ENCODE assay signal across 28 mouse cellular contexts in the genomic region with DNA sequence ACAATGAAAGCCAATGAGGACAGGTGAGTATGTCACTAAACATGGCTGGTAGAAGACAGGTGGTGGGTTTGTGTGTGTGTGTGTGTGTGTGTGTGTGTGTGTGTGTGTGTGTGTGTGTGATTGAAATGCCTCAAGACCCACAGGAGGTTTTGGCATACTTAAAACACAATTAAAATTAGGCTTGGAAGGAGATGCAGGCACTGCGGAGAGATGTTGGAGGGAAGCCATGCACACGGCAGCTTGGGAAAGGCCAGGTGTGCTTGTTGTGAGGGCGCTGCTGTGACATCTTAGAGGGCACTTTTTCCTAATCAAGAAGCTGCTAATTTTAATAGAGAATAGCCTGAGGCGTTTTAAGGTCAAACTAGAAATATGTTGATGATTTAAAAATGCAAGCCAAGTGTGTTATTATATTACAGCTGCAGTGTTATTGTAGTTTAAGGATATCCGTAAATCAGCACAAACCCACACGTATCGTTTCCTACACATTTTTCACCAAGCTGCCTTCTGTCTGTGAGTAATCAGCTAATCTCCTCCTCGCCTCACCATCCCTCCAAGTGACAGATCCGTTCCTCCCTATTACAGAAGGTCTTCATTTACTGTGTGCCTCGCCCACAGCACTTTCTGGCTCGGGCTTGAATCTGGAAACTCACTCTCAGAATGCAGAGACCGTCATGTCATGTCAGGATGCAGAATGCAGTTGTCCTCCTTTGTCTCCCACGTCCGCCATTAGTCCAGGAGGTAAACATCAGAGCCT.
A peak's percentile ranks its signal among the peaks of the same experiment; 100 is the strongest.
DNase-seq lines count a peak whose midpoint lies in the region; ATAC-seq and TF ChIP-seq lines count a peak whose summit lies in the region.
"Had no signal": no experiment of that assay in that cellular context is flagged by ENCODE, and none has a peak within 500 bp of the region (broad histone marks: within the 10 kb centered on the region; RNA-seq: fewer than 3 reads in every experiment).

No protein-coding gene starts in this region.

- H3K4me2 ChIP-seq in hindbrain, embryonic 16.5 days (ENCODE audit: low read length): no peak overlapping the region
- H3K4me2 ChIP-seq in hindbrain, embryonic 13.5 days: no peak overlapping the region
- H3K4me2 ChIP-seq: heart, embryonic 12.5 days; liver, embryonic 15.5 days; lung, embryonic 15.5 days; neural tube, embryonic 13.5 days had no signal

- TF ChIP-seq CTCF in brain, embryonic 14.5 days (IDR thresholded peaks at IDR 0.05; ENCODE audit: borderline replicate concordance, extremely low read depth, insufficient read depth, insufficient read length): no peak

- H3K4me3 ChIP-seq in hindbrain, embryonic 16.5 days (ENCODE audit: low read length): no peak overlapping the region
- H3K4me3 ChIP-seq in hindbrain, embryonic 13.5 days: no peak overlapping the region
- H3K4me3 ChIP-seq: heart, embryonic 12.5 days; hindbrain, embryonic 10.5 days; limb, embryonic 10.5 days; liver, embryonic 15.5 days; lung, embryonic 15.5 days; megakaryocyte, embryonic 14.5 days; neural tube, embryonic 13.5 days had no signal

- TF ChIP-seq POLR2A in brain, embryonic 14.5 days (IDR thresholded peaks at IDR 0.05; ENCODE audit: borderline replicate concordance, extremely low read depth, insufficient read depth, insufficient read length, poor library complexity, severe bottlenecking): no peak

- H3K27me3 ChIP-seq in hindbrain, embryonic 16.5 days (replicated peaks; ENCODE audit: control insufficient read depth, insufficient read depth, low read length): no peaks in the 10 kb centered on the region
- no peaks in the 10 kb centered on the region for H3K27me3 ChIP-seq in hindbrain, embryonic 13.5 days
- H3K27me3 ChIP-seq: heart, embryonic 12.5 days; liver, embryonic 15.5 days; lung, embryonic 15.5 days; neural tube, embryonic 13.5 days had no signal

- H3K9ac ChIP-seq in hindbrain, embryonic 16.5 days (ENCODE audit: low read depth, low read length): no peak overlapping the region
- H3K9ac ChIP-seq in hindbrain, embryonic 13.5 days: no peak overlapping the region
- H3K9ac ChIP-seq: heart, embryonic 12.5 days; liver, embryonic 15.5 days; lung, embryonic 15.5 days; neural tube, embryonic 13.5 days had no signal

- intact Hi-C loops in left cerebral cortex, postnatal 4 days (cut with DNase I): loop anchor here (10.0 kb wide), 1 partner anchor 920 kb away; no protein-coding TSS in a partner anchor

- DNase-seq in cerebellum, postnatal 25 days: peak; percentile 22 to 50
- no peak for DNase-seq in cerebellum, adult 11-12 months
- DNase-seq in left cerebral cortex, postnatal 4 days: peak; percentile 72
- no peak for DNase-seq in left cerebral cortex, adult 11 months (ENCODE audit: low spot score)
- DNase-seq in brain, embryonic 14.5 days (ENCODE audit: low read depth): peak; percentile 74
- DNase-seq: adrenal gland, postnatal 14 days; gastrocnemius, postnatal 14 days; heart, adult 18-20 months; heart, postnatal 10 days; kidney, adult 18-20 months; kidney, postnatal 10 days; liver; lung, postnatal 36 days; midbrain, embryonic 14.5 days; retina, postnatal 1 day; spleen, adult 18-20 months; thymus, postnatal 14 days had no signal

- WGBS in hindbrain, embryonic 16.5 days: 58% methylated on average over 14 of the region's 14 CpGs
- 65% methylated on average over 14 of the region's 14 CpGs for WGBS in hindbrain, embryonic 13.5 days

- no peaks in the 10 kb centered on the region for H3K36me3 ChIP-seq in hindbrain, embryonic 16.5 days (ENCODE audit: control insufficient read depth, insufficient read depth, low read length)
- no peaks in the 10 kb centered on the region for H3K36me3 ChIP-seq in hindbrain, embryonic 13.5 days
- H3K36me3 ChIP-seq: heart, embryonic 12.5 days; hindbrain, embryonic 10.5 days; limb, embryonic 10.5 days; liver, embryonic 15.5 days; lung, embryonic 15.5 days; neural tube, embryonic 13.5 days had no signal

- H3K9me3 ChIP-seq in hindbrain, embryonic 16.5 days (ENCODE audit: control insufficient read depth, low read length): no peaks in the 10 kb centered on the region
- H3K9me3 ChIP-seq in hindbrain, embryonic 13.5 days: no peaks in the 10 kb centered on the region
- H3K9me3 ChIP-seq: heart, embryonic 12.5 days; hindbrain, embryonic 10.5 days; limb, embryonic 10.5 days; liver, embryonic 15.5 days; lung, embryonic 15.5 days; megakaryocyte, embryonic 14.5 days; neural tube, embryonic 13.5 days had no signal

- ATAC-seq in hindbrain, embryonic 16.5 days: peak; percentile 24; the same call in 1 of the 2 replicates
- no peak for ATAC-seq in hindbrain, embryonic 13.5 days (ENCODE audit: low FRiP score)
- ATAC-seq: CD4-positive, CD25-positive, alpha-beta regulatory T cell, adult 4 months; inflammation-experienced regulatory T-cells, adult 6 months had no signal

- 0 out of 2 replicates have a peak, but pooled peaks cover 3% of the 10 kb centered on the region for H3K4me1 ChIP-seq in hindbrain, embryonic 16.5 days (ENCODE audit: control insufficient read depth, insufficient read depth, low read depth, low read length)
- peaks cover 5% of the 10 kb centered on the region for H3K4me1 ChIP-seq in hindbrain, embryonic 13.5 days (replicated peaks)
- H3K4me1 ChIP-seq: liver, embryonic 15.5 days; lung, embryonic 15.5 days had no signal

- H3K27ac ChIP-seq in hindbrain, embryonic 16.5 days (ENCODE audit: low read depth, low read length): no peak overlapping the region
- H3K27ac ChIP-seq in hindbrain, embryonic 13.5 days: no peak overlapping the region
- H3K27ac ChIP-seq: hindbrain, embryonic 10.5 days; limb, embryonic 10.5 days; liver, embryonic 15.5 days; lung, embryonic 15.5 days; neural tube, embryonic 13.5 days had no signal

Comparison
In these comparisons a context has a peak if more than half of its experiments do, and no peak if none do; other contexts are left out.
1. DNase-seq: peak in cerebellum, postnatal 25 days (2 of 2), left cerebral cortex, postnatal 4 days (single experiment) and brain, embryonic 14.5 days (single experiment); none in cerebellum, adult 11-12 months (single experiment) and left cerebral cortex, adult 11 months (single experiment).